Mouse (Mus musculus) gastrocnemius, postnatal 14 days (tissue): ENCODE data around the gene Atp6v1b1. TPM values are rescaled to one million over a fixed set of nuclear protein-coding genes. Genes with fewer than 3 reads are reported as not detected.
A peak's percentile ranks its signal among the peaks of the same experiment; 100 is the strongest.
"Not testable (repeated sequence)": the region's sequence is repeated elsewhere in the genome, so short reads cannot be mapped to it uniquely, and the experiment has no call there.

Source experiments
- DNase-seq: peaks from one replicate; pipeline ENCODE4 v3.0.0; 2021; ENCODE audit warnings: mixed read lengths
- intact Hi-C: fragments of 180-260 bp; cut with DNase I; formaldehyde crosslinking; loops from one replicate; pipeline ENCODE4 v1.15.1; 2025; ENCODE audit warnings: low total_unique reads
- total RNA-seq, 2 experiments: library from RNA; stranded (reverse); gene quantifications; 2 replicates each; pipeline ENCODE4 v1.2.3; 2021

Gene Atp6v1b1
- total RNA-seq, 2 experiments from 2014 or later = not detected

- no peak for DNase-seq
- intact Hi-C loops = no loop called here
Measured at GRCm38 (mm10) chr6:83768485-83768884, 25.7 kb downstream of the Atp6v1b1 start.

- intact Hi-C loops = no loop called here
- DNase-seq = no peak
Measured at GRCm38 (mm10) chr6:83774126-83774525, 31.3 kb downstream of the Atp6v1b1 start.

GRCm38 (mm10) chr6:83774781-83775563 lies 32.2 kb downstream of the Atp6v1b1 start:
- intact Hi-C loops = loop anchor here (5.0 kb wide), 1 partner anchor 198 kb away; no protein-coding TSS in a partner anchor
- no peak for DNase-seq

GRCm38 (mm10) chr6:83775638-83776293 lies 33.0 kb downstream of the Atp6v1b1 start, which contains the start of gene Tex261:
Gene Tex261 (minus strand): TSS chr6:83775813.
- peak; percentile 93 for DNase-seq
- intact Hi-C loops = loop anchor here (5.0 kb wide), 1 partner anchor 198 kb away; no protein-coding TSS in a partner anchor

- intact Hi-C loops = loop anchor here (5.0 kb wide), 1 partner anchor 201 kb away; no protein-coding TSS in a partner anchor
- no peak for DNase-seq
Measured at GRCm38 (mm10) chr6:83778306-83778705, 35.5 kb downstream of the Atp6v1b1 start.

- peak; percentile 39 for DNase-seq
Measured at GRCm38 (mm10) chr6:83779026-83779425, 36.2 kb downstream of the Atp6v1b1 start.

GRCm38 (mm10) chr6:83786426-83786825 lies 43.6 kb downstream of the Atp6v1b1 start:
- no peak for DNase-seq
- intact Hi-C loops = no loop called here

More at GRCm38 (mm10) chr6:83779026-83779425, 36.2 kb downstream of the Atp6v1b1 start:
- intact Hi-C loops = loop anchor here (5.0 kb wide), 1 partner anchor 202 kb away; no protein-coding TSS in a partner anchor

GRCm38 (mm10) chr6:83788554-83788953 lies 45.8 kb downstream of the Atp6v1b1 start:
- DNase-seq = no peak
- intact Hi-C loops = no loop called here

- DNase-seq, intact Hi-C loops: not testable (repeated sequence)
Measured at GRCm38 (mm10) chr6:83790533-83790932, 47.7 kb downstream of the Atp6v1b1 start.

GRCm38 (mm10) chr6:83791251-83791890 lies 48.6 kb downstream of the Atp6v1b1 start:
- intact Hi-C loops = no loop called here

GRCm38 (mm10) chr6:83794760-83795296 lies 52.0 kb downstream of the Atp6v1b1 start, which contains the start of gene Nagk:
Gene Nagk (plus strand): TSS chr6:83794982.
- DNase-seq = peak; percentile 92
- intact Hi-C loops = no loop called here

More at GRCm38 (mm10) chr6:83791251-83791890, 48.6 kb downstream of the Atp6v1b1 start:
- DNase-seq = no peak

GRCm38 (mm10) chr6:83795492-83795900 lies 52.7 kb downstream of the Atp6v1b1 start:
- DNase-seq = no peak
- intact Hi-C loops = no loop called here

- intact Hi-C loops = no loop called here
- no peak for DNase-seq
Measured at GRCm38 (mm10) chr6:83796686-83797085, 53.9 kb downstream of the Atp6v1b1 start.

GRCm38 (mm10) chr6:83802033-83802432 lies 59.2 kb downstream of the Atp6v1b1 start:
- intact Hi-C loops = no loop called here

GRCm38 (mm10) chr6:83802846-83803245 lies 60.1 kb downstream of the Atp6v1b1 start:
- intact Hi-C loops = no loop called here
- DNase-seq = no peak

More at GRCm38 (mm10) chr6:83802033-83802432, 59.2 kb downstream of the Atp6v1b1 start:
- DNase-seq = no peak

Other genes starting within 250 kb of the Atp6v1b1 start
- 10 to 100 TPM; 14.8 to 19.3 TPM for gene Dguok, start 236.0 kb upstream of the Atp6v1b1 start, total RNA-seq
- 1 to 10 TPM; 1.9 to 5.0 TPM for gene Actg2, start 206.7 kb upstream of the Atp6v1b1 start, total RNA-seq
- 1 to 10 TPM; 7.5 to 8.3 TPM for gene Stambp, start 170.3 kb upstream of the Atp6v1b1 start, total RNA-seq
- not detected for gene Clec4f, start 86.8 kb upstream of the Atp6v1b1 start, total RNA-seq
- gene Cd207, start 65.1 kb upstream of the Atp6v1b1 start, total RNA-seq = not detected
- gene Vax2, start 31.7 kb upstream of the Atp6v1b1 start, total RNA-seq = not detected
- not detected for gene Ankrd53, start 19.7 kb downstream of the Atp6v1b1 start, total RNA-seq
- 10 to 100 TPM; 35.5 to 35.8 TPM for gene Tex261, start 32.8 kb downstream of the Atp6v1b1 start, total RNA-seq
- 1 to 10 TPM; 6.8 to 8.4 TPM for gene Nagk, start 52.0 kb downstream of the Atp6v1b1 start, total RNA-seq
- gene Paip2b, start 88.8 kb downstream of the Atp6v1b1 start, total RNA-seq = 10 to 100 TPM; 32.4 to 47.7 TPM
- gene Zfp638, start 124.1 kb downstream of the Atp6v1b1 start, total RNA-seq = 10 to 100 TPM; 31.3 to 37.2 TPM